Comparison of ENCODE assay signal across 21 mouse cellular contexts in the genomic region with DNA sequence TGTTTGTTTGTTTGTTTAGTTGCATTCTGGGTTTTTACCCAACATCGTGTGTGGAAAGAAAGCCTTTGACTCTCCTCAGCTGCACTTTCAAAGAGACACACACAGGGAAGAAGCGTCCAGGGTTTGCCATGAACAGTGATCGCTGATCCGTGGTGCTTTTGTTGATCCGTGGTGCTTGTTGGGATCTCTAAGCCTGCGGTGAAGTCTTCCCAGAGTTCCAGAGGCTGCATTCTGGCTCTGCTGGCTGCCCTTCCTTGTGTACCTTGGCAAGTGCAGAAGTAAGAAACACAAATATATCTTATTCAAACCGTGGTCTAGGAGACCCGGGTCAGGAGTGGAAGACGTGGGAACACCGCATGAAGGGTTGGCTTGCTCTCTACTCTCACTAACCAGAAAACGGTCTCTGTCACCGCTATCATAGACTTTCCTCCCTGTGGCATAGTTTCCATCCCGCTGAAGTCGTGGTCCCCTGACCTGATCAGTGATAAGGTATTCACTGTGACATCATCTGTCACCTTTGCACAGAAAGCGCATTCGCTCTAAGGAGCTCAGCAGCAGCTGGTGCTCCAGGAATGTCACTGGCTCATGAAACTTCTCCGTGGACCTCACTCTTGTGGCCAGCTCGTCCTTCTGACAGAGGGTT.
DNase-seq lines count a peak whose midpoint lies in the region; ATAC-seq and TF ChIP-seq lines count a peak whose summit lies in the region.
"Had no signal": no experiment of that assay in that cellular context is flagged by ENCODE, and none has a peak within 500 bp of the region (broad histone marks: within the 10 kb centered on the region; RNA-seq: fewer than 3 reads in every experiment).

No protein-coding gene starts in this region.

- H3K9me3 ChIP-seq in heart, embryonic 15.5 days (replicated peaks), result no peaks in the 10 kb centered on the region
- no peaks in the 10 kb centered on the region for H3K9me3 ChIP-seq in kidney, embryonic 16.5 days (ENCODE audit: low read length)
- H3K9me3 ChIP-seq in MEL (replicated peaks; ENCODE audit: insufficient read depth, low read length), result no peaks in the 10 kb centered on the region
- no peaks in the 10 kb centered on the region for H3K9me3 ChIP-seq in kidney, postnatal 0 days (replicated peaks; ENCODE audit: low read length)
- H3K9me3 ChIP-seq: embryonic facial prominence, embryonic 13.5 days; hindbrain, embryonic 13.5 days; limb, embryonic 13.5 days; lung, embryonic 15.5 days had no signal

- 0 out of 2 replicates have a peak, but pooled peaks cover 5% of the 10 kb centered on the region for H3K4me1 ChIP-seq in heart, embryonic 15.5 days (replicated peaks)
- peaks cover 5% of the 10 kb centered on the region; the same call in 1 of the 2 replicates for H3K4me1 ChIP-seq in kidney, embryonic 16.5 days (ENCODE audit: insufficient read depth, low read length)
- no peaks in the 10 kb centered on the region for H3K4me1 ChIP-seq in MEL (ENCODE audit: control insufficient read depth in 1 of 2, insufficient read depth in 2 of 2, low read length in 2 of 2)
- 0 out of 2 replicates have a peak, but pooled peaks cover 3% of the 10 kb centered on the region for H3K4me1 ChIP-seq in kidney, postnatal 0 days (replicated peaks; ENCODE audit: insufficient read depth, low read length)
- H3K4me1 ChIP-seq: embryonic facial prominence, embryonic 13.5 days; hindbrain, embryonic 13.5 days; lung, embryonic 15.5 days had no signal

- H3K9ac ChIP-seq in heart, embryonic 15.5 days, result no peak overlapping the region
- H3K9ac ChIP-seq in kidney, embryonic 16.5 days (replicated peaks; ENCODE audit: low read length), result no peak overlapping the region
- no peak overlapping the region for H3K9ac ChIP-seq in MEL (ENCODE audit: control insufficient read depth, low read depth, low read length, poor library complexity, severe bottlenecking)
- no peak overlapping the region for H3K9ac ChIP-seq in kidney, postnatal 0 days (ENCODE audit: low read depth, low read length)
- H3K9ac ChIP-seq: embryonic facial prominence, embryonic 13.5 days; hindbrain, embryonic 13.5 days; limb, embryonic 13.5 days; lung, embryonic 15.5 days had no signal

- peak overlapping the region; percentile 9; the same call in 1 of the 2 replicates for H3K27ac ChIP-seq in heart, embryonic 15.5 days
- no peak overlapping the region for H3K27ac ChIP-seq in kidney, embryonic 16.5 days (ENCODE audit: low read length)
- no peak overlapping the region for H3K27ac ChIP-seq in MEL (ENCODE audit: control insufficient read depth, low read depth, low read length)
- H3K27ac ChIP-seq in kidney, postnatal 0 days, result no peak overlapping the region
- H3K27ac ChIP-seq: embryonic facial prominence, embryonic 13.5 days; gastrocnemius, adult 2 months; hindbrain, embryonic 13.5 days; limb, embryonic 13.5 days; lung, embryonic 15.5 days had no signal

- no peak overlapping the region for H3K4me3 ChIP-seq in heart, embryonic 15.5 days
- H3K4me3 ChIP-seq in kidney, embryonic 16.5 days (ENCODE audit: low read length), result no peak overlapping the region
- H3K4me3 ChIP-seq in MEL (ENCODE audit: control insufficient read depth in 1 of 2, insufficient read depth in 1 of 2, low read depth in 2 of 2, low read length in 2 of 2), result no peak overlapping the region
- H3K4me3 ChIP-seq in kidney, postnatal 0 days (replicated peaks; ENCODE audit: low read depth, low read length), result no peak overlapping the region
- H3K4me3 ChIP-seq: embryonic facial prominence, embryonic 13.5 days; gastrocnemius, adult 2 months; hindbrain, embryonic 13.5 days; limb, embryonic 13.5 days; lung, embryonic 15.5 days had no signal

- no peak for DNase-seq in heart, adult 8-10 months (ENCODE audit: low spot score)
- DNase-seq in kidney, adult 9 months, result peak; percentile 30
- no peak for DNase-seq in MEL (ENCODE audit: low read depth, low spot score)
- DNase-seq in kidney, postnatal 0 days (ENCODE audit: low spot score), result peak; percentile 24
- no peak for DNase-seq in layer of hippocampus, postnatal 25 days (ENCODE audit: extremely low spot score in 1 of 2, low spot score in 1 of 2)
- DNase-seq: adrenal gland, postnatal 36 days; B cell, adult 2 months; cerebellum, adult 9-11 months; gastrocnemius, adult 2 months; heart, adult 11 months; thymus, postnatal 14 days had no signal

- ATAC-seq in heart, embryonic 15.5 days (replicated peaks; ENCODE audit: insufficient number of reproducible peaks, insufficient read depth, low FRiP score, low read depth), result peak; percentile 31; the same call in 1 of the 2 replicates
- ATAC-seq in kidney, embryonic 16.5 days (ENCODE audit: low FRiP score, low TSS enrichment), result no peak
- ATAC-seq in kidney, postnatal 0 days (replicated peaks; ENCODE audit: low FRiP score, low read depth), result no peak
- ATAC-seq in cerebellum, adult (ENCODE audit: insufficient number of reproducible peaks, low FRiP score, low TSS enrichment), result no peak
- ATAC-seq: activated CD4-positive, CD25-positive, alpha-beta regulatory T cell, adult 4 months; forebrain, embryonic 16.5 days; Patski had no signal

- peak overlapping the region; percentile 8; the same call in 1 of the 2 replicates for H3K4me2 ChIP-seq in heart, embryonic 15.5 days
- H3K4me2 ChIP-seq in kidney, embryonic 16.5 days (replicated peaks; ENCODE audit: low read depth, low read length), result no peak overlapping the region
- H3K4me2 ChIP-seq in kidney, postnatal 0 days (ENCODE audit: low read length), result no peak overlapping the region
- H3K4me2 ChIP-seq: embryonic facial prominence, embryonic 13.5 days; hindbrain, embryonic 13.5 days; limb, embryonic 13.5 days; lung, embryonic 15.5 days had no signal

- H3K79me2 ChIP-seq in MEL (ENCODE audit: control insufficient read depth, insufficient read depth, low read length, poor library complexity), result no peaks in the 10 kb centered on the region

- no peak for TF ChIP-seq EP300 in MEL (IDR thresholded peaks at IDR 0.05; ENCODE audit: low read depth in 1 of 2, low read length in 2 of 2)

- H3K36me3 ChIP-seq in heart, embryonic 15.5 days, result no peaks in the 10 kb centered on the region
- H3K36me3 ChIP-seq in kidney, embryonic 16.5 days (ENCODE audit: insufficient read depth, low read length), result no peaks in the 10 kb centered on the region
- peaks cover 0 to 9% of the 10 kb centered on the region in 2 experiments; a peak in 2 of 4 replicates for H3K36me3 ChIP-seq in MEL (ENCODE audit: control insufficient read depth in 1 of 2, insufficient read depth in 2 of 2, low read length in 2 of 2)
- no peaks in the 10 kb centered on the region for H3K36me3 ChIP-seq in kidney, postnatal 0 days (ENCODE audit: insufficient read depth, low read length)
- H3K36me3 ChIP-seq: embryonic facial prominence, embryonic 13.5 days; hindbrain, embryonic 13.5 days; limb, embryonic 13.5 days; lung, embryonic 15.5 days had no signal

- WGBS in heart, embryonic 15.5 days, result 49% methylated on average over 18 of the region's 18 CpGs
- WGBS in kidney, embryonic 16.5 days, result 53% methylated on average over 18 of the region's 18 CpGs
- WGBS in kidney, postnatal 0 days, result 44% methylated on average over 18 of the region's 18 CpGs

- no peak for TF ChIP-seq RAD21 in MEL (IDR thresholded peaks at IDR 0.05; ENCODE audit: low read depth, low read length)

- TF ChIP-seq CTCF in MEL (IDR thresholded peaks at IDR 0.05 in 2 of 3, conservative IDR thresholded peaks at IDR 0.05 in 1 of 3; ENCODE audit: control insufficient read depth in 1 of 3, insufficient read depth in 1 of 3, low read depth in 2 of 3, low read length in 3 of 3, poor library complexity in 1 of 3, severe bottlenecking in 1 of 3), result no peak
- no peak for TF ChIP-seq CTCF in kidney, postnatal 0 days (IDR thresholded peaks at IDR 0.05; ENCODE audit: low read depth)

- no peak for TF ChIP-seq POLR2A in MEL (IDR thresholded peaks at IDR 0.05; ENCODE audit: control insufficient read depth in 1 of 2, insufficient read depth in 1 of 2, low read depth in 1 of 2, low read length in 2 of 2, poor library complexity in 1 of 2)

- H3K27me3 ChIP-seq in heart, embryonic 15.5 days, result no peaks in the 10 kb centered on the region
- no peaks in the 10 kb centered on the region for H3K27me3 ChIP-seq in kidney, embryonic 16.5 days (ENCODE audit: insufficient read depth, low read length)
- H3K27me3 ChIP-seq in MEL (ENCODE audit: control insufficient read depth in 1 of 2, insufficient read depth in 2 of 2, low read length in 2 of 2), result no peaks in the 10 kb centered on the region
- no peaks in the 10 kb centered on the region for H3K27me3 ChIP-seq in kidney, postnatal 0 days (ENCODE audit: insufficient read depth, low read length)
- H3K27me3 ChIP-seq: embryonic facial prominence, embryonic 13.5 days; hindbrain, embryonic 13.5 days; limb, embryonic 13.5 days; lung, embryonic 15.5 days had no signal

TF ChIP-seq in MEL, 35 proteins besides CTCF, POLR2A, EP300 and RAD21:
- TF ChIP-seq ZNF384 (IDR thresholded peaks at IDR 0.05; ENCODE audit: low read depth, low read length) (0 out of 2 replicates have a peak, but pooled peaks have one; percentile 3), CHD1 (IDR thresholded peaks at IDR 0.05; ENCODE audit: low read depth, low read length) (no peak)

Comparison
In these comparisons a context has a peak if more than half of its experiments do, and no peak if none do; other contexts are left out.
1. DNase-seq: peak in kidney, adult 9 months (single experiment) and kidney, postnatal 0 days (single experiment); none in heart, adult 8-10 months (single experiment), MEL (single experiment) and layer of hippocampus, postnatal 25 days (0 of 2).